Mouse (Mus musculus): ENCODE data around the gene Pabpc4. TPM values are rescaled to one million over a fixed set of nuclear protein-coding genes. Genes with fewer than 3 reads are reported as not detected.
A peak's percentile ranks its signal among the peaks of the same experiment; 100 is the strongest.

Gene Pabpc4
- polyA plus RNA-seq, 1 experiment: 221 TPM

GRCm38 (mm10) chr4:123342091-123342641 is 80.0 kb downstream of the Pabpc4 start:
- Histone ChIP-seq H3K27me3 (ENCODE audit: control insufficient read depth, insufficient read depth, low read length, poor library complexity, severe bottlenecking) (no peaks in the 10 kb centered on the region), H3K9me3 (replicated peaks; ENCODE audit: control insufficient read depth, insufficient read depth, low read length, poor library complexity, severe bottlenecking) (no peaks in the 10 kb centered on the region), H3K27ac (ENCODE audit: insufficient read depth, low read length) (no peak overlapping the region), H3K4me3 (ENCODE audit: low read depth, low read length) (peak overlapping the region; percentile 80), H3K36me3 (ENCODE audit: control insufficient read depth, insufficient read depth, low read length, poor library complexity, severe bottlenecking) (no peaks in the 10 kb centered on the region), H3K9ac (ENCODE audit: low read depth, poor library complexity, severe bottlenecking) (peak overlapping the region; percentile 45), H3K4me1 (ENCODE audit: control insufficient read depth, insufficient read depth, low read length) (peaks cover 2% of the 10 kb centered on the region)
- TF ChIP-seq CTCF (IDR thresholded peaks at IDR 0.05; ENCODE audit: low read depth, low read length): no peak
- no peak for TF ChIP-seq EP300 (IDR thresholded peaks at IDR 0.05; ENCODE audit: insufficient read depth, low read depth, low read length)
- no peak for TF ChIP-seq POLR2A (IDR thresholded peaks at IDR 0.05; ENCODE audit: insufficient read depth, low read length)

DNA sequence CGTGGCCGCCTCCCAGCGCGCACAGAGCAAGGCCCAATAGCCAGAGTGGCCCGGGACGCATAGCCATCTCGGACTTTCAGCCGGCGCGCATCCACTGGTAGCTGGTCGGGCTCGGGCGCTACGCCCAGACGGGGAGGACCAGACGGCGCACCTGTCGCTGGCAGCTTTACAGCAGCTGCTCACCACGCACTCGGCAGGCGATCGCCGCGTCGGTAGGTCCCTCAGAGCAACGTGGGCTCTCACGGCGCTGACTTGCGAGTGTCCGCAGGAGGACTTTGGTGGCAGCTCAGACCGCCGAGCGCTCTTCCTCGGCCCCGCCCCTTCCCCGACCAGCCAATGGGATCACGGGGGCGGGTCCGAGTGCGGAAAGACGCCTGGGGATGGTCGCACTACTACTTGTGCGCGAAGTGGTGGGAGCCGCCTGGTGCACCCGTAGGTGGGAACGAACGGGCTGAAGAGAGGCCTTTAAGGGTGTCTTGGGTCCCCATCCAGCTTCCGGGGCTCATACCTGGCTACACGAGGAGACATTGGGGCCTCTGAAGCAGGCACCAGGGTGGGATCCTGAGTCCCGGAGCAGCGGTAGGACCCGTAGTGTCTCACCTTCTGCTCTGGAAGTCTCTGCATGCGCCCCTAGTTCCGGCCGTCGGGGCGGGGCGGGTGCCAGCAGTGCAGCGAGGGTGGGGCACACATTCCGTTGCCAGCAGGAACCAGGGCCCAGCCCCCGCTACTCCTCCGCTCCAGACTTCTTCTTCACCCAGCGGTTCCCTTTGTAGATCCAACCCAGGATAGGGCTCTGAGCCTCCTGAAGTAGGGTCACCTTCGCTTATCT is 80.7 kb downstream of the Pabpc4 start, which contains the start of gene Bmp8a:
TSS of gene Bmp8a (minus strand) at position 611 of the 829 bp plus-strand sequence.
- Histone ChIP-seq H3K4me1 (ENCODE audit: control insufficient read depth, insufficient read depth, low read length) (peaks cover 2% of the 10 kb centered on the region), H3K9ac (ENCODE audit: low read depth, poor library complexity, severe bottlenecking) (peak within 1 kb of the TSS; percentile 45), H3K27ac (ENCODE audit: insufficient read depth, low read length) (no peak within 1 kb of the TSS), H3K36me3 (ENCODE audit: control insufficient read depth, insufficient read depth, low read length, poor library complexity, severe bottlenecking) (no peaks in the 10 kb centered on the region), H3K9me3 (replicated peaks; ENCODE audit: control insufficient read depth, insufficient read depth, low read length, poor library complexity, severe bottlenecking) (no peaks in the 10 kb centered on the region), H3K4me3 (ENCODE audit: low read depth, low read length) (peak within 1 kb of the TSS; percentile 80), H3K27me3 (ENCODE audit: control insufficient read depth, insufficient read depth, low read length, poor library complexity, severe bottlenecking) (no peaks in the 10 kb centered on the region)
- no peak for TF ChIP-seq POLR2A (IDR thresholded peaks at IDR 0.05; ENCODE audit: insufficient read depth, low read length)
- no peak for TF ChIP-seq CTCF (IDR thresholded peaks at IDR 0.05; ENCODE audit: low read depth, low read length)
- no peak for TF ChIP-seq EP300 (IDR thresholded peaks at IDR 0.05; ENCODE audit: insufficient read depth, low read depth, low read length)

DNA sequence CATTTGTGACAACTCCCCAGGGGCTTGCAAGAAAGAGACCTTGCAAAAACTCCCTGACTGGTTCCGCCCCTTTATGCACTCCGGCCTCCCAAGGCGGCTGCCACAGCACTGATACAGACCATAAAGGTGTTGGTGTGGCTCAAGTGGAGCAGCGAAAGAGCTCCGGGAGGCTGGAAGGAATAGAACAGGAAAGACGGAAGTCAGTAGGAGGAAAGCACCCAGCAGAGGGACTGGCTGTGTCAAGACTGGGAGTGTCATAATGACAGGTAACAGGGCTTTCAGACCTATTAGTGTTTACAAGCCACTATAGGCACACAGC is 81.3 kb downstream of the Pabpc4 start:
- H3K9ac ChIP-seq (ENCODE audit: low read depth, poor library complexity, severe bottlenecking): no peak overlapping the region; the same call in 1 of the 2 replicates
- no peaks in the 10 kb centered on the region for H3K9me3 ChIP-seq (replicated peaks; ENCODE audit: control insufficient read depth, insufficient read depth, low read length, poor library complexity, severe bottlenecking)
- peak overlapping the region; percentile 80 for H3K4me3 ChIP-seq (ENCODE audit: low read depth, low read length)
- no peaks in the 10 kb centered on the region for H3K27me3 ChIP-seq (ENCODE audit: control insufficient read depth, insufficient read depth, low read length, poor library complexity, severe bottlenecking)
- no peaks in the 10 kb centered on the region for H3K36me3 ChIP-seq (ENCODE audit: control insufficient read depth, insufficient read depth, low read length, poor library complexity, severe bottlenecking)
- TF ChIP-seq POLR2A (IDR thresholded peaks at IDR 0.05; ENCODE audit: insufficient read depth, low read length) (no peak), EP300 (IDR thresholded peaks at IDR 0.05; ENCODE audit: insufficient read depth, low read depth, low read length) (no peak), CTCF (IDR thresholded peaks at IDR 0.05; ENCODE audit: low read depth, low read length) (no peak)
- peaks cover 2% of the 10 kb centered on the region for H3K4me1 ChIP-seq (ENCODE audit: control insufficient read depth, insufficient read depth, low read length)
- H3K27ac ChIP-seq (ENCODE audit: insufficient read depth, low read length): no peak overlapping the region

Other genes with a start within 250 kb of the Pabpc4 start
- gene Trit1, start 245.8 kb upstream of the Pabpc4 start, polyA plus RNA-seq (2011; ENCODE audit: insufficient read depth, insufficient read length, low read depth, missing spikeins): 32.7 and 33.0 TPM in 2 replicates
- 8.7 and 9.4 TPM in 2 replicates for gene Bmp8b, start 157.2 kb upstream of the Pabpc4 start, polyA plus RNA-seq (2011; ENCODE audit: insufficient read depth, insufficient read length, low read depth, missing spikeins)
- 1.2 TPM in 2 replicates for gene Oxct2b, start 146.1 kb upstream of the Pabpc4 start, polyA plus RNA-seq (2011; ENCODE audit: insufficient read depth, insufficient read length, low read depth, missing spikeins)
- gene Ppie, start 122.4 kb upstream of the Pabpc4 start, polyA plus RNA-seq (2011; ENCODE audit: insufficient read depth, insufficient read length, low read depth, missing spikeins): 57.7 and 69.9 TPM in 2 replicates
- gene Hpcal4, start 79.1 kb upstream of the Pabpc4 start, polyA plus RNA-seq (2011; ENCODE audit: insufficient read depth, insufficient read length, low read depth, missing spikeins): 0.82 and 2.5 TPM in 2 replicates
- not detected in 2 replicates for gene Nt5c1a, start 60.8 kb upstream of the Pabpc4 start, polyA plus RNA-seq (2011; ENCODE audit: insufficient read depth, insufficient read length, low read depth, missing spikeins)
- not detected in 2 replicates for gene Heyl, start 28.8 kb upstream of the Pabpc4 start, polyA plus RNA-seq (2011; ENCODE audit: insufficient read depth, insufficient read length, low read depth, missing spikeins)
- 0.45 TPM in 1 of 2 replicates, not detected in the other for gene Oxct2a, start 61.3 kb downstream of the Pabpc4 start, polyA plus RNA-seq (2011; ENCODE audit: insufficient read depth, insufficient read length, low read depth, missing spikeins)
- 2.3 and 2.4 TPM in 2 replicates for gene Bmp8a, start 80.9 kb downstream of the Pabpc4 start, polyA plus RNA-seq (2011; ENCODE audit: insufficient read depth, insufficient read length, low read depth, missing spikeins)

Data from ES-Bruce4 (cell line).